Mouse (Mus musculus): ENCODE results near the gene Pck2. TPM values are rescaled to one million over a fixed set of nuclear protein-coding genes. Genes with fewer than 3 reads are reported as not detected.
A peak's percentile ranks its signal among the peaks of the same experiment; 100 is the strongest.

Gene Pck2
- total and polyA plus RNA-seq, 3 experiments: 9.0 to 13.3 (median 9.4) TPM

DNA sequence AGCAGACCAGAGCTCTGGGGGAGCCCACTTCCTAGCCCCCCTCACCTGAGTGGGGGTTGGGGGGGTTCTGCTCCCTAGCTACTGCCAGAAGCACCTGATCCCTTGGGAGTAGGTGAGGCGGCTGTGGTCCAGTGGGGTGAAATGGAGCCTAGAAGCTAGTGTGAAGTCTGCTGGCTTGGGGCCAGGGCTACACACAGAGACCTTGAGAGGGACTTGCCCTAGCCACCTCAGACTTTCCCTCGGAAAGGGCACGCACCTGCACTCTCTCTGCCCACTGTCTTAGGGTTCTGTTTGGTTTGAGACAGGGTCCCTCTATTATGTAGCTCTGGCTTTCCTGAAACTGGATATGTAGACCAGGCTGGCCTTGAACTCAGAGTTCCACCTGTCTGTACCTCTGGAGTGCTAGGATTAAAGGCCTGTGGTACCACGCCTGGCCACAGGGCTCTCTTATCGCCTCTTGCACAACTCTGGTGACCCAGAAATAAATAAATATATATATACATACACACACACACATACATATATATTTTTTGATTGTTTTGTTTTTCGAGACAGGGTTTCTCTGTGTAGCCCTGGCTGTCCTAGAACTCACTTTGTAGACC is 38.7 kb downstream of the Pck2 start:
- WGBS: 23% methylated on average over 6 of the region's 6 CpGs
- Histone ChIP-seq H3K4me1 (ENCODE audit: control insufficient read depth, insufficient read depth, low read length) (peaks cover 3% of the 10 kb centered on the region; the same call in 1 of the 2 replicates), H3K79me2 (replicated peaks; ENCODE audit: control insufficient read depth, insufficient read depth, low read length) (0 out of 2 replicates have a peak, but pooled peaks cover 4% of the 10 kb centered on the region), H3K4me3 (peak overlapping the region; percentile 98), H3K9ac (ENCODE audit: low read depth, low read length) (peak overlapping the region; percentile 95), H3K36me3 (ENCODE audit: control insufficient read depth, insufficient read depth, low read length) (no peaks in the 10 kb centered on the region), H3K27me3 (ENCODE audit: control insufficient read depth, insufficient read depth, low read length) (no peaks in the 10 kb centered on the region), H3K27ac (peak overlapping the region; percentile 94)
- TF ChIP-seq POLR2A (IDR thresholded peaks at IDR 0.05; ENCODE audit: insufficient read depth, low read depth, low read length): no peak
- no peak for TF ChIP-seq CTCF (IDR thresholded peaks at IDR 0.05)
- TF ChIP-seq EP300 (IDR thresholded peaks at IDR 0.05; ENCODE audit: insufficient read depth, low read depth, low read length): no peak
- peak in 1 of 2 experiments; percentile 73 for DNase-seq
- intact Hi-C loops (cut with DNase I): loop anchor here (1.0 kb wide), 1 partner anchor 18 kb away; the partner anchor contains the start of genes A730061H03Rik and Dcaf11

DNA sequence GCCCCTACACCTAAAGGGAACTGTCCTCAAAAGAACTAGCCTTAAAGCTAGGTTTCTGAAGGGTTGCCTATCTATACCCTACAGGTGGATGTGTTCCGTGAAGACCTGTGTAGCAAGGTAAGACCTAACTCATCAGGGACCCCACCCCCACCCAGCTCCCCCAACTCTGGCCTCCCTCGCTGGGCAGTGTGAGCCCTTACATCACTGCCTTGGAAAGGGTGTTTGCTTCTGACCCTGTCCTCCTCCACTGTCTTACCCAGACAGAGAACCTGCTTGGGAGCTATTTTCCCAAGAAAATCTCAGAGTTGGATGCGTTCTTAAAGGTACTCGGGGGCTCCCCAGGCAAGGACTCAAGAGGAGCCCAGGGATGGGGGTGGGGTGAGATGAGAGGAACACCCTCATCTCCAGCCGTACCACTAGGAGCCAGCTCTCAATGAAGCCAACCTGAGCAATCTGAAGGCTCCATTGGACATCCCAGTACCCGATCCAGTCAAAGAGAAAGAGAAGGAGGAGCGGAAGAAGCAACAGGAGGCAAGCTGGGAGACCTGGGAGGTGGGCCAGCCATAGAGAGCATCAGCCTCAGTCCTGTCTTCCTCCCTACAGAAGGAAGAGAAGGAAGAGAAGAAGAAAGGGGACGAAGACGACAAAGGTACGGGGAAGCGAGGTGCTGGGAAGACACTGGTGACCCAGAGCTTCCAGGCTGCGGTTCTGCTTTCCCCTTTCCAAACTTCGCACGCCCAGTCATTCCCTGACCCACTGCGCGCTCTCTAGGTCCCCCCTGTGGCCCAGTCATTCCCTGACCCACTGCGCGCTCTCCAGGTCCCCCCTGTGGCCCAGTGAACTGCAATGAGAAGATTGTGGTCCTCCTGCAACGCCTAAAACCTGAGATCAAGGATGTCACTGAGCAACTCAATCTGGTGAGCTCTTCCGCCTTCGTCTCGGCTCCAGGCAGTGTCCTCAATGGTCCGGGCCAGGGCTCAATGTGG is 39.7 kb downstream of the Pck2 start:
- H3K27me3 ChIP-seq (ENCODE audit: control insufficient read depth, insufficient read depth, low read length): no peaks in the 10 kb centered on the region
- 0 out of 2 replicates have a peak, but pooled peaks cover 4% of the 10 kb centered on the region for H3K79me2 ChIP-seq (replicated peaks; ENCODE audit: control insufficient read depth, insufficient read depth, low read length)
- no peak overlapping the region for H3K9ac ChIP-seq (ENCODE audit: low read depth, low read length)
- no peak overlapping the region for H3K4me3 ChIP-seq
- no peak overlapping the region for H3K27ac ChIP-seq
- 85% methylated on average over 23 of the region's 23 CpGs for WGBS
- TF ChIP-seq EP300 (IDR thresholded peaks at IDR 0.05; ENCODE audit: insufficient read depth, low read depth, low read length) (no peak), POLR2A (IDR thresholded peaks at IDR 0.05; ENCODE audit: insufficient read depth, low read depth, low read length) (peak; percentile 33; the same call in 1 of the 2 replicates)
- H3K36me3 ChIP-seq (ENCODE audit: control insufficient read depth, insufficient read depth, low read length): no peaks in the 10 kb centered on the region
- intact Hi-C loops (cut with DNase I): no loop called here
- DNase-seq: no peak
- peaks cover 3% of the 10 kb centered on the region; the same call in 1 of the 2 replicates for H3K4me1 ChIP-seq (ENCODE audit: control insufficient read depth, insufficient read depth, low read length)

DNA sequence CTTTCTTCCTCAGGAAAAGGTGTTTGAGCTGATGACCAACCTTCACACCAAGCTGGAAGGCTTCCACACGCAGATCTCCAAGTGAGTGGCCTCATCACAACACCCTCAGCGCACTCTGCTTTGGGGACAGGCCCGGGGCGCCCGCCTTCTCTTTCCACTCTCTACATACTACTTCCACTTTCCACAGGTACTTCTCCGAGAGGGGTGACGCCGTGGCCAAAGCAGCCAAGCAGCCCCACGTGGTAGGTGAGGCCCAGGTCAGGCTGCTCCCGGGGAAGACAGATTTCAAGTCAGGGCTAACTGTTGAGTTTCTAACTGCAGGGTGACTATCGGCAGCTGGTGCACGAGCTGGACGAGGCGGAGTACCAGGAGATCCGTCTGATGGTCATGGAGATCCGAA is 40.7 kb downstream of the Pck2 start:
- Histone ChIP-seq H3K27me3 (ENCODE audit: control insufficient read depth, insufficient read depth, low read length) (no peaks in the 10 kb centered on the region), H3K4me1 (ENCODE audit: control insufficient read depth, insufficient read depth, low read length) (peaks cover 6% of the 10 kb centered on the region), H3K4me3 (no peak overlapping the region), H3K79me2 (replicated peaks; ENCODE audit: control insufficient read depth, insufficient read depth, low read length) (0 out of 2 replicates have a peak, but pooled peaks cover 4% of the 10 kb centered on the region), H3K27ac (no peak overlapping the region), H3K36me3 (ENCODE audit: control insufficient read depth, insufficient read depth, low read length) (no peaks in the 10 kb centered on the region; the same call in 1 of the 2 replicates), H3K9ac (ENCODE audit: low read depth, low read length) (no peak overlapping the region)
- DNase-seq: no peak
- 93% methylated on average over 16 of the region's 16 CpGs for WGBS
- TF ChIP-seq POLR2A (IDR thresholded peaks at IDR 0.05; ENCODE audit: insufficient read depth, low read depth, low read length) (no peak), CTCF (IDR thresholded peaks at IDR 0.05) (no peak), EP300 (IDR thresholded peaks at IDR 0.05; ENCODE audit: insufficient read depth, low read depth, low read length) (no peak)
- intact Hi-C loops (cut with DNase I): no loop called here

DNA sequence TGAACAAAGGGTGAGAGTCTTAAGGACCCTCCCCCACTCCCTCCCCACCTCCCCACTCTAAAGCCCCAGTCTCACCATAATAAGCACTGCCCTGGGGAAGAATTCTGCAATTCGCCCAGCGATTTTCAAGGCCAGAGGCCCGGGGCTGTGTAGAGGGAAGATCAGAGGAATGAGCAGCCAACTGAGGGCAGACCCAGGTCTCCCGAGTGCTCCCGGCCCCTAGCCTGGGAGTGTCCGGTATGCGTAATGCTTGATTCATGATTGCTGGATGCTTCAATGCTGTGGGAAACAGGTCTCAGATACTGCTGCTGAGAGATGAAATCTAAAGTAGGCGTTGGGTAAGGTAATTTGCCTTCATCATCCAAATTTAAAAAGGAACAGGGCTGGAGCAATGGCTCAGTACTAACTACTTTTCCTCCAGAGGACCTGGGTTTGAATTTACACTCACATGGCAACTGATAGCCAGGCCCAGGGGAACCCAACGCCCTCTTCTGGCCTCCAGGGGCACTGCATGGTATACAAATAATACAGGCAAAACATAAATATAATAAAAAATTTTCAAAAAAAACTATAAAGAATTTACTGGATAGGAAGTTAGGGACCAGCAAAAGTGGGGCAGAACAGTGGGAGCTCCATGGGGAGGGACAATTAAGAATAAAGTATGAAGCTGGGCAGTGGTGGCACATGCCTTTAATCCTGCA is 42.1 kb downstream of the Pck2 start:
- Histone ChIP-seq H3K4me1 (ENCODE audit: control insufficient read depth, insufficient read depth, low read length) (peaks cover 6% of the 10 kb centered on the region), H3K4me3 (no peak overlapping the region), H3K27ac (no peak overlapping the region), H3K79me2 (replicated peaks; ENCODE audit: control insufficient read depth, insufficient read depth, low read length) (0 out of 2 replicates have a peak, but pooled peaks cover 4% of the 10 kb centered on the region), H3K36me3 (ENCODE audit: control insufficient read depth, insufficient read depth, low read length) (no peaks in the 10 kb centered on the region; the same call in 1 of the 2 replicates), H3K27me3 (ENCODE audit: control insufficient read depth, insufficient read depth, low read length) (no peaks in the 10 kb centered on the region), H3K9ac (ENCODE audit: low read depth, low read length) (no peak overlapping the region)
- WGBS: 74% methylated on average over 9 of the region's 9 CpGs
- intact Hi-C loops (cut with DNase I): no loop called here
- TF ChIP-seq EP300 (IDR thresholded peaks at IDR 0.05; ENCODE audit: insufficient read depth, low read depth, low read length): no peak
- peak; percentile 72 for TF ChIP-seq CTCF (IDR thresholded peaks at IDR 0.05)
- DNase-seq: no peak

GRCm38 (mm10) chr14:55584303-55584701 is 44.2 kb downstream of the Pck2 start:
- no peak for DNase-seq
- H3K27ac ChIP-seq: peak overlapping the region; percentile 78
- H3K4me1 ChIP-seq (ENCODE audit: control insufficient read depth, insufficient read depth, low read length): peaks cover 3% of the 10 kb centered on the region
- H3K27me3 ChIP-seq (ENCODE audit: control insufficient read depth, insufficient read depth, low read length): no peaks in the 10 kb centered on the region
- intact Hi-C loops (cut with DNase I): no loop called here
- H3K79me2 ChIP-seq (replicated peaks; ENCODE audit: control insufficient read depth, insufficient read depth, low read length): no peaks in the 10 kb centered on the region
- H3K4me3 ChIP-seq: peak overlapping the region; percentile 76
- peak overlapping the region; percentile 91 for H3K9ac ChIP-seq (ENCODE audit: low read depth, low read length)
- WGBS: 56% methylated on average over 5 of the region's 5 CpGs
- no peak for TF ChIP-seq EP300 (IDR thresholded peaks at IDR 0.05; ENCODE audit: insufficient read depth, low read depth, low read length)
- no peak for TF ChIP-seq CTCF (IDR thresholded peaks at IDR 0.05)
- TF ChIP-seq POLR2A (IDR thresholded peaks at IDR 0.05; ENCODE audit: insufficient read depth, low read depth, low read length): no peak
- no peaks in the 10 kb centered on the region; the same call in 1 of the 2 replicates for H3K36me3 ChIP-seq (ENCODE audit: control insufficient read depth, insufficient read depth, low read length)
